Mouse (Mus musculus): ENCODE results near the gene Gabrb2.

DNA sequence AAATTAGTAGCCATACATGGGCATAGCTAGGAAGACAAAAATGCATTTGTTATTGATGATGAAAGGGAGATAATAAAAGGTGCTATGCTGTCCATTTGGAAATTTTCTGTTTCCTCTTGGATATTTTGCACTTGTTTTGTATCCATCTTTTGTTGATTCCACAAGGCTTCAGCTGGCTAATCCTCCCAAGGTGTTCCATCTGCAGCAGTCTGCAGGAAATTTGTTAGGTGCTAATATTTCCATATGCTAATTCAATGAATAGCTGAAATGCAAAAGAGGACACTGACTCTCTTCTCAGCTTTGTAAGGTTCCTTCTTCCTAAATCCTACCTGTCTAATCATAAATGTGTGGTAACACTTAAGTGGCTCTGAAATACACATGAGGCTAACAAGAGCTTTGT is 24.1 kb downstream of the Gabrb2 start:
- TF ChIP-seq POLR2A (IDR thresholded peaks at IDR 0.05; ENCODE audit: low read depth, low read length), result no peak
- no peak for TF ChIP-seq RCOR1 (conservative IDR thresholded peaks at IDR 0.05; ENCODE audit: low read depth, low read length)
- no peak for TF ChIP-seq IRF4 (IDR thresholded peaks at IDR 0.05; ENCODE audit: low read depth, low read length)
- no peak for TF ChIP-seq USF2 (conservative IDR thresholded peaks at IDR 0.05; ENCODE audit: low read depth, low read length)
